Mouse (Mus musculus) small intestine, adult 2 months (tissue): Measurements from ENCODE around the gene Cep170b.

ENCODE experiments used
- CTCF ChIP-seq: fragments of 200-500 bp; IDR thresholded peaks from 2 replicates; pipeline ENCODE4 v1.5.1; 2012; ENCODE audit warnings: low read depth, mild to moderate bottlenecking, control low read depth, inconsistent platforms, low read length, moderate library complexity, mixed read lengths; ENCODE audit not compliant: insufficient replicate concordance, insufficient read length; ENCODE audit errors: extremely low read depth
- POLR2A ChIP-seq: fragments of 200-500 bp; IDR thresholded peaks from 2 replicates; pipeline ENCODE4 v1.6.1; 2012; ENCODE audit warnings: low read depth, mild to moderate bottlenecking, control low read depth, inconsistent platforms, low read length, moderate library complexity

DNA sequence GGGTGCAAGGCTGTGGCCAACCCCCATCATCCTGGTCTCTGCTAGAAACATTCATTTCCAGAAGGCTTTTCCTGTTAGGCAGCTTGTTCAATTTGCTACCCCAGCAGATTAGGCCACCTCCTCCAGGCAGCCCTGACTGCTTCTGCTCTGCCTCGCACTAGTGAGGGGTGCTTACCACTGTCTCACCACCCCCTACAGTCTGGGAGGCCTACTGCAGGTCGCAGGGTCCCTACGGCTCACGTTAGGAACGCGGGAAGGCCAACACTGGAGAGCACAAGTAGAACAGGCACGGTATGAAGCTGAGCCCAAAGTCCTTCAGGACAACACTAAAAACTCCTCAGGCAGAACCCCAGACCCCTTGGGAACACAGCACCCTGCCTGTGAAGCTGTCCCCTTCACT lies 48.4 kb upstream of the Cep170b start:
- TF ChIP-seq POLR2A, result no peak
- no peak for TF ChIP-seq CTCF
